Mouse (Mus musculus) cerebral cortex, adult 2 months (tissue): Measurements from ENCODE around the gene Adh5.

Experiments used
- WGBS: fragments of 180-500 bp; shearing (Covaris S2); methylation state at CpG from one replicate; pipeline ENCODE4 v1.1.7; 2018; 5-methylcytosine and 5-hydroxymethylcytosine counted together

Adh5 gene

DNA sequence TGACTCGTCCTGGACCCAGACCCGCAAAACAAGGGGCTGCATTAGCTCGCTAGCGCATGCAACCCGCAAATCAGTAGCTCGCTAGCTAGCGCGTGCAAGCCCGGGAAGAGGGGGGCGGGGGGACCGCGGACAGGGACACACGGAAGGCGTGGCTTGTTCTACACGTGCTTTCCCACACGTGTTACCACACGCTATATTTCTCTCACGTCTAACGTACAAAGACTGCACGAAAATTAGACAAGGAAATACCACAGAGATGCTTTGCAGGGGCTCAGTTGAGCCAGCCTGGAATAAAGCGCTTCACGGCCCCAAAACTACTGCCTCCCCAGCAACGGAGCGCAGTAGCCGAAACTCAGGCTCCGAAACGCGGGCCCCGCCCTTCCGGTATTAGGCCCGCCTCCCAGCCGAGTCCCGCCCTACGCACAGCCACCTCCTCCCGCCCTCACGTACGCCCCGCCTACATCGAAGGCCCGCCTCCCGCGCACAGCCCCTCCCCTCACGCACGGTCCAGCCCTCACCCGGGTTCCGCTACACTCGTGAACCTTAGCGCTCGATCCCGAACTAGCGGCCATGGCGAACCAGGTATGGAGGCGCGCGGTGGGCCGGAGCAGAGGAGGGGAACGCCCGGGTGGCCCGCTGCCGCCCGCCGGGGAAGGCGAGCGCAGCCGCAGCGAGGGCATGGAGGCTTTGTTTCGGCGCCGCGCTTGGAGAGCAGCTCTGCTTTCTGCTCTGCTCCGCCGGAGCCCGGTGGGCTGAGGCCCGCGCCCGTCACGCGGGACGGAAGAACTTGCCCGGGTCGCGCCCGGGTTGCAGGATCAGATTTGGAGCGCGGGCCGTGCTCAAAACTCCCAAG lies at the start of gene Adh5:
TSS of gene Adh5 (plus strand) at position 482 of the 853 bp plus-strand sequence.
- under 1% methylated on average over 85 of the region's 86 CpGs for WGBS

DNA sequence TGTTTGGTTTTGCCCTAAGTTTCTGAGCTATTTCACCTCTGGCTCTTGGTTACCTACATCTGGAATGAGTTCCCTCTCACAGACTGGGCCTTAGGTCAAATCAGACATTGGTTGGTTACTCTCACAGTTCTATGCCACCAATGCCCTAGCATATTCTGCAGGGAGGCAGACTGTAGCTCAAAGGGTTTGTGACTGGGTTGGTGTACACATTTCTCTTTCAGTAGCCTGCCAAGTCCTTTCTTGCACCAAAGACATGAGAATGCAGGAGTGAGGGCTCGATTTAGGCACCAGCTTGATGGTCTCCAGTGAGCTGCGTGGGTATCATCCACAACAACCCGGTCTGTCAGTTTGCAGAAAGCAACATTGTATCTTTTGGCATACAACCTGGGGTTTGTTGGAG lies 38.0 kb upstream of the Adh5 start:
- WGBS: 59% methylated on average over 3 of the region's 3 CpGs

DNA sequence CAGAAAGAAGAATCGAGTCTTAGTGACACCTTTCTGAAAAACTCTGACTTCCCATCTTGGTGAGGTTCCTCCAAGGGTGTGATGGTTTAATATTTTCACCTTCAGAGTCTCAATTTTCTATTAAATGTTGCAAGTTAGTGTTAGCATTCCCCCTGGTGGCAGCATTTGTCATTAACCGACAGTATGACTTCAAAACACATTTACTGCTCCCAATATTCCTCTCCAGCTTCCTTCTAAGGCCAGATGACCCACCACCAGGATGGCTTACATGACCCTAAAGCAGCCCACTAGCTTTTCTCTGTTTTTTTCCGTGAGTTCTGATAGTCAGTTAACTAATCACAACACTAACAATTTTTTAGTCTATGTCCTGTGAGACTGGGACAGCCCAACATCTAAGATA lies 37.6 kb upstream of the Adh5 start:
- WGBS: 49% methylated on average over 3 of the region's 3 CpGs

DNA sequence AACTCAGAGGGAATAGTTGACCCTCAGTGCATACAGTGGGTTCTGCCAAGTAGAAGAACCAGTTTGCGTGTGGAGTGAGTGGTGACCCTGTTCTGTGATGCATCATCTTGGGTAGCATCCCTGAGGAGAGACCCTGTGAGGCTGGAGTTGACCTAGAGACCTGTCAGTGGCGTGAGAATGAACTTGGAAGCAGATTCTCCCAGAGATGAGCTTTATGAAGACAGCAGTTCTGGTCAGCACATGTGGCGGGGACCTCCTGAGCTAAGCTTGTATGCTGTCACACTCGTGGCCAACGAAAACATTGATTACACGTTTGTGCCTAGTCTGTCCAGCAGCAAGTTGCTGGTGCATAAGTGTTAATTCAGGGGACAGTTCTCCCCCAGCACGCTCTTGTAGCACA lies 37.1 kb upstream of the Adh5 start:
- 86% methylated on average over 7 of the region's 7 CpGs for WGBS

DNA sequence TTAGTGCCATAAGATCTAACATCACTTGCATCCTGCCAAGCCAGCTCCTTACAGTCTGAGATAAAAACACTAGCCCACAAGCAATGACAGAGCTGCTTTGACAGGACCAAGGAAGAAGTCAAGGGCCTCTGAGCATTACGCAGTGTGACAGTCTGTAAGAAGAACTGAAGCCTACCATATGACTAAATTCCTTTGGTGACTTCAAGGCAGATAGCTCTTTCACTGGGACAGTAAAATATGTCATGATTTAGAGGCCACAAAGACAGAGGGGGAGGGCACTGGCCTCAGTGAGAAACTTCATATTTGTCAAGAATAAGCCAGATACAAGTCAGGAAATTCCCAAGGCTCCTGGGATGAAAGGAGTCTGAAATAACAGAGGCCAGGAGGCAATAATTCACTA lies 35.0 kb upstream of the Adh5 start:
- whole genome bisulfite sequencing: 97% methylated on average over 1 of the region's 1 CpGs

DNA sequence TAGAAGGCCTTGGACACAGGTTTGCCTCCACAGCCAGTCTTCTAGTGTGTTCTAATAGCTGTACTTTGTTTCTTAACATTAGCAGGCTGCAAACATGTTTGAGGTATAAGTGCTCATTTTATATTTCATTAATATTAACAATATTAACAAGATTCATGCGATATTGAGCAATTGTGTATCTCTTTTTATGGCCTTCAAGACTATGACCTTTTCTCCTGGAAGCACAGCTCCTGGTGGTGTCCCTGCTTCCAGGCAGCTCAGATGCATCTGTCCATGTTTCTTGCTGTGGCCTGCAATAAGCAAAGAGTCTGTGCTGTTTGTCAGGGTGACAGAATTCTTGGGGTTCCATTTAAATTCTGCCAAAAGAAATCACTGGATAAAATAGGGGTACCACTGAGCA lies 33.3 kb upstream of the Adh5 start:
- WGBS: 93% methylated on average over 1 of the region's 1 CpGs

DNA sequence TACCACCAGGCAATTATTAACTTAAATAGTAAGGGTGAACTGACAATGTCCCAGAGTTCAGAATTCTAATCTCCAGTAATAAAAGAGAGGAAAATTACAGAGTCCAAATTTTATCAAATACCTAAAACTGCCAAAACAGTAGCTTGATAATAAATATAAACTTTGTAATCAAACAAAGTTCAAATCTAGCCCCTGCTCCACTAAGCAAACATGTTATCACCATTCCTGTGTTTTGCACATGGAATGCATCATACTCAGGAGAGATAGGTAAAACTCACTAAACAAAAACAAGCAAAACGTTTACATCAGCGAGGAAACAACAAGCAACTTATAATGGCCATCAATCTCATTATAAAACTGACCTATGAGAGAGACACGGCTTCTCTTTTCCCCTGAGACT lies 32.7 kb upstream of the Adh5 start:
- WGBS: 75% methylated on average over 3 of the region's 3 CpGs

DNA sequence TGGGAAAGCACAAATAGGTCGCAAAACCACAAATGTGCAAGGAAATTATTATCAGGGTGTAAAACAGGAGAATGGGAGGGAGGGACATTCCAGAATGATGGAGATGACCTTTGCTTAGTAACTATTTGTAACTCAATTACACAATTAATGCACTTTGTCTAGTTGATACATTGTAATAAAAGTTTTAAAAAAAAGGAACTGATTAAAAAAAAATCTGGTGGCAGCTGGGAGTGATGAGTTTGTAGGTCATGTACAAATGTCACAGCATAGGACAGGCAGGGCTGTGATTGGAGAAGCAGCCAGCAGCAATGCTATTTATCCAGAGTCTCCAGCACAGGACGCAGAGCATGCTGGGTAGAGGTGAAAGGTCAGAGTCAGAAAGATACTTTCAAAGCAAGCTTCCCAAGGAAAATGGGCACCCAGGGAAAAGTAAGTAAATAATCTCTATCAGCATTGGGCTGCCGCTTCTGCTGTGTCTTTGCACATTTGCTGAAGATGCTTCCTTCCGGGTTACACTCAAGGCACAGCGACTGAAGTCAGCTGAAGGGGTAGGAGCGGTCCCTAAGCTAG lies 27.7 kb upstream of the Adh5 start, which contains the start of gene Adh4:
TSS of gene Adh4 (plus strand) at position 346 of the 570 bp plus-strand sequence.
- WGBS: 88% methylated on average over 6 of the region's 6 CpGs

DNA sequence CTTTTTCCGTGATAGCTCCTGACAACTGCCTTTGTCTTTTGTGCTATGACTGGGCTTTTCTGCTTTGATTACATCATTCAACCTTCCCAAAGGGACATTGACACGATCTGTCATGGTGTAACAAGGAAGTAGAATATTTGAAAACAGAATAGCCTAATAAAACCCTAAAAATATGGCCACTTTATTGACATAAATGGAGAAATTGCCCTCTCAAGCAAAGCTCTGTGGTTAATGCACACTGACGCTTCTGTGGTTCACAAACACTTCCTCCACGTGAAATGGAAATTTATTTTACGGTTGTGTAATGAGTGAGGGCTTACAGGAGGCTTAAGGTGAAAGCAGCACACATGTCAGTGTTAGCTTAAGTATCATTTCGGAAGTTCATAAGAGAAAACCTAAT lies 23.5 kb upstream of the Adh5 start:
- WGBS: 84% methylated on average over 6 of the region's 6 CpGs

DNA sequence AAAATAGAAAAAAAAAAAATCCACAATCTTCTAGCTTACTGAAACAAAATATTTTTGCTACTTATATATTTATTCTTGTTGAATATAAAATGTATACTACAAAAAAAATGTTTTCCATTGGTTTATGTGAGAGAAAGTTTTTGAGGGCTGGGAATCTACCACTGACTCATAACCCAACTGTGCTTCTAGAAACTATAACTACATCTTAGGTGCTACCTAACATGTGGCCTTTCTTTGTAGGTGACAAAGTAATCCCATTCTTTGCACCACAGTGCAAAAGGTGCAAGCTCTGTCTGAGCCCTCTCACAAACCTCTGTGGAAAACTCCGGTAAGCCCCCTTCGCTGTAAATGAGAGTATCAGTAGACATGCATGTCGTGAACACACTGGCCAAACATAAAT lies 22.5 kb upstream of the Adh5 start:
- WGBS: 95% methylated on average over 3 of the region's 3 CpGs

DNA sequence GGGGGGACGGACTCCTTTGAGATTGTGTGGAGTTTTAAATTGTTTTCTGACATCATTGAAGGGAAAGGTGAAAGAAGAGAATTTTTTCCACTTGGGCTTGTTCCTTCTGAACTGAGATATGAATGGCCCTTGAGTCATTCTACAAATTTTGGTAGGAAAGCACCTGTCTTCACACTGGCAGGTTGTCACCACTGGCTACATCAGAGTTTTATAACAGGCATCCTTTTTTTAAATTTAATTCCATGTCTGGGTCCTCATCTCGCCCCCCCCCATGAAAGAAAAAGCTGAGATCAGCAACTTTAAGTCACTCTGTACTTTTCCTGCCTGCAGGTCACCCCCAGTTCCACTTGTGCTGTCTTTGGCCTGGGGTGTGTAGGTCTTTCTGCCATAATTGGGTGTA lies 19.2 kb upstream of the Adh5 start:
- WGBS: 67% methylated on average over 2 of the region's 2 CpGs

DNA sequence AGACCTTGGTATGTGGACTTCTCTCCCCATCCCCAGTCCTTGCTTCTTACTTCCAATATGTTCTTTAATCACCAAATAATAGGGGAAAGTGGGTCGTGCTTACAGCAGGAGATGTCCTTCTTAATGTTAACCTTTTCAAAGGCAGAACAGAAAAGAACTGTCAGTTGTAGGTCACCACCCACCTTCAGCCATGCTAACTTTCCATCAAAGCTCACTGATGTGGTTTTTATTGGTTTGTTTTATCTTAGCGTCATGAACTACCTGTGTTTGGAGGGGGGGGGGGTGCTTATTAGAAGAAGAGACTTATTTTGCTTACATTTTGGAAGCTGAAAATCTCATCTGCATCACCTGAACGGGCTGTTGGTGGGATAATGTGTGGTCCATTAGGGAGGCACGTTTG lies 18.6 kb upstream of the Adh5 start:
- 82% methylated on average over 4 of the region's 4 CpGs for WGBS

DNA sequence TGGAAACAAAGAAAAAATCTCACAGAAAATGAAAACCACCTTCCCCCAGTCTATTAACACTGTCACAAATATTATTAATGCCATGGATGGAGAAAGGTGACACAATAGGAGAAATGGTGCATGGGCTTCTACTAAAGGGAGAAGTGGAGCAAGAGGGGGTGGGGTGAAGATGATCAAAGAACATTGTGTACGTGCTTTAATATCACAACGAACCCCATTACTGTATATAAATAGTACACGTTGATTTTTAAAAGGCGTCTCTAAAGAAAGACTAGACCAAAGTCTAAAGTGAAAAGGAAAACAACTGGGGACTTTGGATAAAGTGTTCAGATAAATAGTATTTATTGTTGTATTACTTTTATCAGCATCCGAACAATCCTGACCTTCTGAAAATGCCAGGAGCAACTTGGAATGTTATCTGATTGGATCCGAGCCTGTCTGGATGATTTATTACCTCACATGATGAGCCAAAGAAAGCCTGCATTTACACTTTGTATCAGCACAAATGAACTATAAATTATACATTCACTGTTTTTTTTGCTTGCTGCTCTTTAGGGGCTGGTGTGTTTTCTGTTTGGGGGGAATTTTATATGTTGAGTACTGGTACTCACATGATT lies 12.4 kb upstream of the Adh5 start:
- 82% methylated on average over 6 of the region's 6 CpGs for WGBS

DNA sequence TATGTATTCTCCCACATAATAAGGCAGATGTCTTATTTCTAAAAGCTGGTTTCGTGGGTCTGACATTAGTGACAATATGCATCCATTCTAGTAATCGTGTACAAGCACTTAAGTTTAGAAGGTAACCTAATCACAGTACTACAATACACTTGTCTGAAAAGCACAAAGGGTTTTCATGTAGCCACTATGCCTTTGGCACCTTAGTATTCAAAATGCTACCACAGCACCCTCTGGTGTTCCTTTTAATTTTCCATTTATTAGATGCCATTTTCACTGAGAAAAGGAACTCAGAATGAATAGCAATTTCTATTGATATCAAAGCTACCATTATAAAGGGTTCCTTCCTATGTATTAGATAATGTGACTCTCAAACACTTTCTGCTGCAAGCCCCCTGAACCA lies 11.1 kb upstream of the Adh5 start:
- 42% methylated on average over 2 of the region's 2 CpGs for WGBS

DNA sequence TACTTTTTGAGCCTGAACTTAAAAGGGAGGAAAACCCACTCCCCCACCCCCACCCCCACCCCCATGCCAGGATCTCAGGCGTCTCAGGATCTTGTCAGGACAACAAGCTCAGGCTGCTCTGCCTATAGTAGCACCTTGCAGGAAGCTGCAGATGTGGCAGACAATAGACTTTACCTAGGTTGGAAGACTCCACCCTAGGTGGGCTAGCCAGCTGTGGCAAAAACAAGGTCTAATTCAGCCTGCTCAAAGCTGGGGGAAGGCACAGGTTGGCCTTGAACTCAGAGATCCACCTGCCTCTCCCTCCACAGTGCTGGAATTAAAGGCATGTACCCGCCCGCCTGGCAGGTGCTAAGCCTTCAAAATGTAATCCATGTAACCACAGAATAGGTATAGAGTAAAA lies 4.2 kb upstream of the Adh5 start:
- 78% methylated on average over 3 of the region's 3 CpGs for WGBS

DNA sequence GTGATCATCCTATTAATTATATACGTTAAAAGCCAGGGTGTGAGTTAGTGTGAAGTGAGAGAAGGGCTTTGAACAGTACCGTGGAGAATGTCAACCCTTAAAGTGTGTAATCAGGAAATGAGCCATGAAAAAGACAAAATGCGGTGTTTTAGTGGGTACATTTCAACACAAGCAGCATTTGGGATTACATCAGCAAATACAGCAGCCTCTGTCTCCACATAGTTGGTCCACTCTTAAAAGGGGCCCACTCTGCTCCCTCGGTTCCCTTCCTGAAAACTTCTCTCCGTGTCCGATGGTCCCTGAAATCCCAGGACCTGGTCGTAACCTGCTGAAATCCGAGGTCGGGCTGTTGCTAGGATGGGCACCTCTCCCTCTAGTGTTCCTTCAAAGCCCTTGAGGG lies 690 bp upstream of the Adh5 start:
- WGBS: under 1% methylated on average over 9 of the region's 9 CpGs

DNA sequence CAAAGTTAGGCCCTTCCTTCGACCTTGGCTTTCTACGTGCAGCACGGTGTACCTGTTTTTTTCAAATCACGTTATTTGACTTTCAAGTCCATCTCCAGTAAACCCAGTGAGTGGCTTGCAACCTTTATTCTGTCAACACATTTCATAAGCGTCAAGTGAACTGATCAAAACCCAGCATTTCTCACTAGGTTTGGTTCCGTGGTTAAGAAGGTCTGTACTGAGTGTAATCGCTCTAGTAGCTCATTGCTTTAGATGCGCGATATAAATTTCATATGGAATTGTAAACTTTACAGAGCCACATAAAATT lies 525 bp downstream of the Adh5 start:
- 3% methylated on average over 9 of the region's 9 CpGs for WGBS

DNA sequence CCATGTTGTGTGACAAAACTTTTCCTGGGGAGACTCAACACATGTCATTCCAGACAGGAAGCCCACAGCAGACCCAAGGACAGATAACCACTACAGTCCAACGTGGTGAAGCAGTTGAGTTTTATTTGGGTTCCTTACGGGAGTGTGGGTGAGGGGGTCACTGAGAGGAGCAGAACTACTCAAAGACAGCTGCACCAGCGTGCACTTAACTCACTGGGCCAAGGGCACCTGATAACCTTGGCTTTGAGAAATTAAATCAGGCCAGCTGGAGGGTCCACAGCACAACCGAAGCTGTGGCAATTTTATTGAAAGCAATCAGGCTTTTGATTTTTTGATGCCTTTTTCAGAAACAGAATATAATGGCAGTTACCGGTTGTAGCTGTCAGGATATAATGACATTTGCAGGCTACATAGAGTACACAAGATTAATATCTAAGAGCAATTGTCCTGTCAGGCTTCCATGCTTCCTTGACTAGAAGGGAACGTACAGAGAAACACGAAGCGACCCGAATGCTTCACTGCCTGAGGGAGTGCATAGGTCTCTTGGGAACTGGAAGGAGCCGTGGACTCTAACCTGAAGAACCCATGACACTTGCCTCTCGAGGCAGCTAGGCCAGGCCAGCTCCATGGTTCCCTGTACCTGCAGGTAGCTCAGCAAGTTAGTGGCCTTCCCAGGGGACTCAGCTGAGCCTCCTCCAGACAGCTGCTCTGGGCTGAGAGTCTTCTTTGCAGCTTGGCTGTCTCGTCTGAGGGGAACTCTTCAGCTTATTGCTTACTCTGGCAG lies 5.4 kb downstream of the Adh5 start:
- WGBS: 84% methylated on average over 12 of the region's 12 CpGs

DNA sequence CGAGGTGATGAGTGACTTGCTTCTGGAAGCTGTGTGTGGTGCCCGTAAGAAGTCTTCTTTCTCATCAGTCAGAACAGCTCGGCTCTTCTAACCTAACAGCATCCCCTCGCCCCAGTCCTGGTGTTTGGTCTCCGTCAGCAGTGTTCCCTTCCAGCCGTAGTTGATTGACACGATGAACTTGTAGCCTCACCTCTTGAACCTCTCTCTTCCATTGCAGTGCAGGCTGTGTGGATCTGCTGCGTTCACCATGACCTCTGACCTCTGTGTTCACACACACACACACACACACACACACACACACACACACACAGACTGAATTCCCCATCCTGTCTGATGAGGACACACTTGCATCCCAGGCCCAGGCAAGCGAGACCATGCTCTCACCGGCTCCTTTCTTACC lies 9.3 kb downstream of the Adh5 start:
- WGBS: 93% methylated on average over 10 of the region's 10 CpGs

DNA sequence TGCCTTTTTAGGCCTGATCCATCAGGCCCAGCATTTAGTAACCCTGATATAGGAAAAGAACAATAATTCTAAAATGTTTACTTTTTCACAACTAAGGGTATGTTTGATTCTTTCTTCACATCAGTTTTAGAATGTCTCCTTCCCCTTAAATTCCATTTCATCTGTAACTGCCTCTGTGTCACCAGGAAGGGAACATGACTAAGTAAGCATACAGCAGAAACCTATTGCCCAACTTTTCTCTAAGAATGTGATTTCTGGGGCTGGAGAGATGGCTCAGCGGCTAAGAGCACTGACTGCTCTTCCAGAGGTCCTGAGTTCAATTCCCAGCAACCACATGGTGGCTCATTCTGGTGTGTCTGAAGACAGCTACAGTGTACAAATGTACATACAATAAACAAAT lies 11.3 kb downstream of the Adh5 start:
- 94% methylated on average over 1 of the region's 1 CpGs for WGBS

DNA sequence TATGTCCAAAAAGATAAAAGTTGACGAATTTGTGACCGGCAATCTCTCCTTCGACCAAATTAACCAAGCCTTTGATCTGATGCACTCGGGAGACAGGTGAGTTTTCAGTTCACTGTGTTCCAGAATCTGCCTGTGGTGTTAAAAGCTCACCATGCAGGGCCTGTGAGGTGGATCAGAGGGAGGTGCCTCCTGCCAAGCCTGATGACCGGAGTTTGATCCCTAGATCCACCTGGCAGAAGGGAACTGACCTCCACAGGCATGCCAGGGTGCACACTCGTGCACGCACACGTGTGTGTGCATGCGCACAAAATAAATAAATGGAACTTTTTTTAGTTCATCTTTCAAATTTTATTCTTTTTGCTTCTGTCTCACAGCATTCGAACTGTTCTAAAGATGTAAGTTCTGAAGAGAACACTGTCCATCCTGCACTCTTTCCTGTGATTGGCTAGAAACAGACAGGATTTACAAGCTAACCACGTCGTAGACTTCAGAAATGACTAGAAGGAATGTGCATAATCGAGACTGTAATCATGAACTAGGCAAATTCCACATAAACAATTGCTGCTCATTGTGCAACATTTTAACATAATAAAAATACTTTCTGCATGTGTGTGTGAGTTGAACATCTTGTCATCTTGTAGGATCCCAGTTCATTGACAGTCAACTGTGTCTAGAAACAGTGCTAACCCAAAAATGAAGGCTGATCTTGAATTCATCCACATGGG lies 12.0 kb downstream of the Adh5 start:
- whole genome bisulfite sequencing: 90% methylated on average over 13 of the region's 13 CpGs

DNA sequence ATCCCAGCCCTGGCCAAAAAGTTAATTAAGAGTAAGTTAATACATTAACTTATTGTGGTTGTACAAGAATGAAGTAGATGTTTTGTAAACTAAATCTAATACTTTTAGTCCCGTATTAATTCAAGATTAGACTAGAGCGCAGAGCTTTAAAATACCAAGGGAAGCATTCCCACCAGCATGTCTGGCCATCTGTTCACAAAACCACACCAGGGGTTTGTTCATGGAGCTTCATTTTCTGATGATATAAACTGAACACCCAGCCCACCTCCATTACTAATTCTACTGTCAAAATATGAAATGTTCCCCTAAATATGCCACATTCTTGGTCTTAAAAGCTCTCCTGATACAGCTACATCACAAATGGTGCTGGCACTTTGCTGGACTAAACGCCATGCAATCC lies 15.5 kb downstream of the Adh5 start:
- 65% methylated on average over 3 of the region's 3 CpGs for WGBS
